Mouse (Mus musculus): ENCODE measurements around the gene Aldh3b3.

- TF ChIP-seq CTCF (conservative IDR thresholded peaks at IDR 0.05 in 1 of 2, IDR thresholded peaks at IDR 0.05 in 1 of 2; ENCODE audit: low read depth in 2 of 2, low read length in 2 of 2) (no peak), MAX (IDR thresholded peaks at IDR 0.05; ENCODE audit: low read length) (no peak), EP300 (IDR thresholded peaks at IDR 0.05; ENCODE audit: low read length) (no peak), ZMIZ1 (IDR thresholded peaks at IDR 0.05; ENCODE audit: low read depth, low read length) (no peak), POLR2A (IDR thresholded peaks at IDR 0.05; ENCODE audit: low read depth, low read length) (no peak), NELFE (IDR thresholded peaks at IDR 0.05; ENCODE audit: low read depth, low read length) (no peak)
These were observed 28.0 kb upstream of the Aldh3b3 start for GRCm38 (mm10) chr19:3930262-3931057.
